Mouse (Mus musculus): ENCODE measurements around the gene Ccdc87.

DNA sequence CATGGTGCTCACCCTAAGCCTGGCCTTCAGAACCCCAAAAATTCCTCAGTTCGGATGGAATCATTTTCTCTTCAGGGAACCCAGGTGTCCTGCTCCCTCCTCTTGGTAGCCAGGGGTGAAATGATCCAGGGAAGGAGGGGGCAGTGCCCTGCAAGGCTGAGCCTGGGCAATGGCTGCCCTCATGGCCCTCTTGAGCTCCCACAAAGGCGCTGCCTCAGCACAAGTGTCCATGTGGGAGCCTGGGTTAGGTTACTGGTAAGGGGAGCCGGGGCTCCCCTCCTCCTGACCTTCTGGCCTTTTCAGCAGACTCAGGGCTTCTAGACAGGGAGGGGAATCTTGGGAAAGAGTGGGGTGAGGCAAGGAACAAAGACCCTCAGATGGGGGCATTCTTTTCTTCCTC, 37.6 kb downstream of the Ccdc87 start:
- TF ChIP-seq POLR2AphosphoS5 (IDR thresholded peaks at IDR 0.05; ENCODE audit: insufficient replicate concordance, low read depth, low read length) = no peak
- TF ChIP-seq CTCF (IDR thresholded peaks at IDR 0.05; ENCODE audit: low read depth, low read length) = no peak
- no peak for TF ChIP-seq TAL1 (conservative IDR thresholded peaks at IDR 0.05; ENCODE audit: low read depth, low read length)
- no peak for TF ChIP-seq GATA1 (IDR thresholded peaks at IDR 0.05; ENCODE audit: borderline replicate concordance, low read length)
- no peak for TF ChIP-seq GATA2 (IDR thresholded peaks at IDR 0.05; ENCODE audit: borderline replicate concordance, low read depth, low read length)

All from G1E (cell line).